Mouse (Mus musculus): Measurements from ENCODE around the gene Utrn. TPM values are rescaled to one million over a fixed set of nuclear protein-coding genes. Genes with fewer than 3 reads are reported as not detected.

The Utrn gene
- polyA plus RNA-seq, 1 experiment: 13.9 TPM

- Histone ChIP-seq H3ac (ENCODE audit: control insufficient read depth, insufficient read length) (no peak overlapping the region), H3K36me3 (ENCODE audit: control insufficient read depth, insufficient read depth) (no peaks in the 10 kb centered on the region), H3K4me3 (no peak overlapping the region)
These were observed 45.0 kb upstream of the Utrn start for GRCm38 (mm10) chr10:12914203-12914602.

GRCm38 (mm10) chr10:12911981-12912530 lies 42.9 kb upstream of the Utrn start:
- peak overlapping the region; percentile 79 for H3K4me2 ChIP-seq (ENCODE audit: low read depth)
- H3K4me3 ChIP-seq: peak overlapping the region; percentile 1
- H3ac ChIP-seq (ENCODE audit: control insufficient read depth, insufficient read length): no peak overlapping the region
- no peaks in the 10 kb centered on the region for H3K79me2 ChIP-seq (ENCODE audit: control insufficient read depth, insufficient read depth)
- H3K36me3 ChIP-seq (ENCODE audit: control insufficient read depth, insufficient read depth): no peaks in the 10 kb centered on the region
- H3K27me3 ChIP-seq (ENCODE audit: control insufficient read depth, insufficient read depth, insufficient read length): no peaks in the 10 kb centered on the region
- TF ChIP-seq POLR2A (IDR thresholded peaks at IDR 0.05; ENCODE audit: insufficient read length, low read depth) (peak; percentile 35), MYOG (IDR thresholded peaks at IDR 0.05; ENCODE audit: control insufficient read depth in 1 of 3, insufficient read depth in 1 of 3, insufficient read length in 2 of 3, low read depth in 2 of 3) (peak; percentile 33 to 83 (median 80)), TCF12 (IDR thresholded peaks at IDR 0.05; ENCODE audit: insufficient read depth, poor library complexity, severe bottlenecking) (peak; percentile 62), E2F4 (IDR thresholded peaks at IDR 0.05; ENCODE audit: insufficient read depth) (no peak), POLR2AphosphoS2 (IDR thresholded peaks at IDR 0.05; ENCODE audit: insufficient read length, low read depth) (no peak), TCF3 (IDR thresholded peaks at IDR 0.05; ENCODE audit: insufficient read length, low read depth) (peak; percentile 19), REST (IDR thresholded peaks at IDR 0.05; ENCODE audit: insufficient read depth, insufficient read length) (no peak), SRF (IDR thresholded peaks at IDR 0.05; ENCODE audit: control insufficient read depth, insufficient read length, low read depth) (no peak), MAX (IDR thresholded peaks at IDR 0.05; ENCODE audit: low read depth) (no peak), CEBPB (IDR thresholded peaks at IDR 0.05; ENCODE audit: insufficient read depth, poor library complexity, severe bottlenecking) (peak; percentile 49; the same call in 1 of the 2 replicates), MYOD1 (IDR thresholded peaks at IDR 0.05; ENCODE audit: control insufficient read depth in 1 of 3, insufficient read length in 2 of 3, low read depth in 2 of 3) (peak; percentile 62 to 94 (median 90)), USF1 (IDR thresholded peaks at IDR 0.05; ENCODE audit: low read depth) (no peak)

More at GRCm38 (mm10) chr10:12914203-12914602, 45.0 kb upstream of the Utrn start:
- Histone ChIP-seq H3K27me3 (ENCODE audit: control insufficient read depth, insufficient read depth, insufficient read length) (no peaks in the 10 kb centered on the region), H3K79me2 (ENCODE audit: control insufficient read depth, insufficient read depth) (no peaks in the 10 kb centered on the region), H3K4me2 (ENCODE audit: low read depth) (no peak overlapping the region)
- TF ChIP-seq MYOG (IDR thresholded peaks at IDR 0.05; ENCODE audit: control insufficient read depth in 1 of 3, insufficient read depth in 1 of 3, insufficient read length in 2 of 3, low read depth in 2 of 3): no peak
- TF ChIP-seq E2F4 (IDR thresholded peaks at IDR 0.05; ENCODE audit: insufficient read depth): no peak
- no peak for TF ChIP-seq REST (IDR thresholded peaks at IDR 0.05; ENCODE audit: insufficient read depth, insufficient read length)
- no peak for TF ChIP-seq USF1 (IDR thresholded peaks at IDR 0.05; ENCODE audit: low read depth)
- no peak for TF ChIP-seq MYOD1 (IDR thresholded peaks at IDR 0.05; ENCODE audit: control insufficient read depth in 1 of 3, insufficient read length in 2 of 3, low read depth in 2 of 3)
- no peak for TF ChIP-seq POLR2AphosphoS2 (IDR thresholded peaks at IDR 0.05; ENCODE audit: insufficient read length, low read depth)
- TF ChIP-seq MAX (IDR thresholded peaks at IDR 0.05; ENCODE audit: low read depth): no peak
- TF ChIP-seq CEBPB (IDR thresholded peaks at IDR 0.05; ENCODE audit: insufficient read depth, poor library complexity, severe bottlenecking): no peak
- no peak for TF ChIP-seq TCF3 (IDR thresholded peaks at IDR 0.05; ENCODE audit: insufficient read length, low read depth)

- H3K4me2 ChIP-seq (ENCODE audit: low read depth): peak overlapping the region; percentile 79
- peak overlapping the region; percentile 1 for H3K4me3 ChIP-seq
- H3K79me2 ChIP-seq (ENCODE audit: control insufficient read depth, insufficient read depth): no peaks in the 10 kb centered on the region
- no peak for TF ChIP-seq SRF (IDR thresholded peaks at IDR 0.05; ENCODE audit: control insufficient read depth, insufficient read length, low read depth)
- no peak for TF ChIP-seq MYOD1 (IDR thresholded peaks at IDR 0.05; ENCODE audit: control insufficient read depth in 1 of 3, insufficient read length in 2 of 3, low read depth in 2 of 3)
- TF ChIP-seq TCF12 (IDR thresholded peaks at IDR 0.05; ENCODE audit: insufficient read depth, poor library complexity, severe bottlenecking): no peak
- no peak for TF ChIP-seq USF1 (IDR thresholded peaks at IDR 0.05; ENCODE audit: low read depth)
- no peak for TF ChIP-seq MYOG (IDR thresholded peaks at IDR 0.05; ENCODE audit: control insufficient read depth in 1 of 3, insufficient read depth in 1 of 3, insufficient read length in 2 of 3, low read depth in 2 of 3)
- no peak for TF ChIP-seq POLR2A (IDR thresholded peaks at IDR 0.05; ENCODE audit: insufficient read length, low read depth)
- TF ChIP-seq POLR2AphosphoS2 (IDR thresholded peaks at IDR 0.05; ENCODE audit: insufficient read length, low read depth): no peak
- TF ChIP-seq E2F4 (IDR thresholded peaks at IDR 0.05; ENCODE audit: insufficient read depth): no peak
- TF ChIP-seq MAX (IDR thresholded peaks at IDR 0.05; ENCODE audit: low read depth): no peak
- TF ChIP-seq REST (IDR thresholded peaks at IDR 0.05; ENCODE audit: insufficient read depth, insufficient read length): no peak
- no peak for TF ChIP-seq TCF3 (IDR thresholded peaks at IDR 0.05; ENCODE audit: insufficient read length, low read depth)
- TF ChIP-seq CEBPB (IDR thresholded peaks at IDR 0.05; ENCODE audit: insufficient read depth, poor library complexity, severe bottlenecking): no peak
- H3K27me3 ChIP-seq (ENCODE audit: control insufficient read depth, insufficient read depth, insufficient read length): no peaks in the 10 kb centered on the region
- H3ac ChIP-seq (ENCODE audit: control insufficient read depth, insufficient read length): no peak overlapping the region
- H3K36me3 ChIP-seq (ENCODE audit: control insufficient read depth, insufficient read depth): no peaks in the 10 kb centered on the region
These were observed 42.3 kb upstream of the Utrn start for GRCm38 (mm10) chr10:12911451-12911850.

GRCm38 (mm10) chr10:12909891-12910290 lies 40.7 kb upstream of the Utrn start:
- no peaks in the 10 kb centered on the region for H3K36me3 ChIP-seq (ENCODE audit: control insufficient read depth, insufficient read depth)
- no peak overlapping the region for H3ac ChIP-seq (ENCODE audit: control insufficient read depth, insufficient read length)
- no peaks in the 10 kb centered on the region for H3K27me3 ChIP-seq (ENCODE audit: control insufficient read depth, insufficient read depth, insufficient read length)
- H3K4me2 ChIP-seq (ENCODE audit: low read depth): no peak overlapping the region
- TF ChIP-seq MYOD1 (IDR thresholded peaks at IDR 0.05; ENCODE audit: control insufficient read depth in 1 of 3, insufficient read length in 2 of 3, low read depth in 2 of 3) (no peak), TCF3 (IDR thresholded peaks at IDR 0.05; ENCODE audit: insufficient read length, low read depth) (no peak), USF1 (IDR thresholded peaks at IDR 0.05; ENCODE audit: low read depth) (no peak), MYOG (IDR thresholded peaks at IDR 0.05; ENCODE audit: control insufficient read depth in 1 of 3, insufficient read depth in 1 of 3, insufficient read length in 2 of 3, low read depth in 2 of 3) (no peak), POLR2AphosphoS2 (IDR thresholded peaks at IDR 0.05; ENCODE audit: insufficient read length, low read depth) (no peak), POLR2A (IDR thresholded peaks at IDR 0.05; ENCODE audit: insufficient read length, low read depth) (no peak), REST (IDR thresholded peaks at IDR 0.05; ENCODE audit: insufficient read depth, insufficient read length) (no peak), CEBPB (IDR thresholded peaks at IDR 0.05; ENCODE audit: insufficient read depth, poor library complexity, severe bottlenecking) (no peak), E2F4 (IDR thresholded peaks at IDR 0.05; ENCODE audit: insufficient read depth) (no peak), SRF (IDR thresholded peaks at IDR 0.05; ENCODE audit: control insufficient read depth, insufficient read length, low read depth) (no peak), MAX (IDR thresholded peaks at IDR 0.05; ENCODE audit: low read depth) (no peak), TCF12 (IDR thresholded peaks at IDR 0.05; ENCODE audit: insufficient read depth, poor library complexity, severe bottlenecking) (no peak)
- H3K79me2 ChIP-seq (ENCODE audit: control insufficient read depth, insufficient read depth): no peaks in the 10 kb centered on the region
- no peak overlapping the region for H3K4me3 ChIP-seq

All from myocyte (in vitro differentiated cells).